Mouse (Mus musculus): ENCODE measurements around the gene Rbm8a. TPM values are rescaled to one million over a fixed set of nuclear protein-coding genes. Genes with fewer than 3 reads are reported as not detected.

Gene Rbm8a
- polyA plus RNA-seq, 1 experiment from 2014 or later: 113 TPM

DNA sequence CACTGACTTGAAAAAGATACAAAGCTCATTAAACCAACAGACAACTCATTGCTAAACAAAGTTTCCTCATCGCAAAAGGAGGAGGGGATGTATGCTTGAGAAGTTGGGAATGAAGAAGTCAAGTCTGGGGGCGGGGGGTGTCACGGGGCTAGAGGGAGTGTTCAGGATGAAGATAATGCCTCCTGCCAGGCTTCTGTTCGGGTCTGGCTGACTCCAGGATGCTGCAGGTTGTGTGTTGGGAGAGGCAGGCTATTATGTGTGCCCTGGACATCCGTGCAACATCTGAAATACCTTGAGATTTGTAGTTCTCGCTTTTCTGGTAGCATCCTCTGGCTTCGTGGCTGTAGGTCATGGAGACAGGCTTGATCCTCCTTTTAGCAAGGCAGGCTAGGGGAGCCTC, 48.7 kb downstream of the Rbm8a start:
- Histone ChIP-seq H3K4me2 (replicated peaks) (no peak overlapping the region), H3K36me3 (no peaks in the 10 kb centered on the region), H3K9me3 (no peaks in the 10 kb centered on the region), H3K27me3 (replicated peaks) (0 out of 2 replicates have a peak, but pooled peaks cover 2% of the 10 kb centered on the region), H3K9ac (no peak overlapping the region), H3K27ac (no peak overlapping the region), H3K4me1 (replicated peaks) (0 out of 2 replicates have a peak, but pooled peaks cover 7% of the 10 kb centered on the region), H3K4me3 (replicated peaks) (no peak overlapping the region)
- WGBS: 68% methylated on average over 7 of the region's 7 CpGs
- no peak for ATAC-seq

DNA sequence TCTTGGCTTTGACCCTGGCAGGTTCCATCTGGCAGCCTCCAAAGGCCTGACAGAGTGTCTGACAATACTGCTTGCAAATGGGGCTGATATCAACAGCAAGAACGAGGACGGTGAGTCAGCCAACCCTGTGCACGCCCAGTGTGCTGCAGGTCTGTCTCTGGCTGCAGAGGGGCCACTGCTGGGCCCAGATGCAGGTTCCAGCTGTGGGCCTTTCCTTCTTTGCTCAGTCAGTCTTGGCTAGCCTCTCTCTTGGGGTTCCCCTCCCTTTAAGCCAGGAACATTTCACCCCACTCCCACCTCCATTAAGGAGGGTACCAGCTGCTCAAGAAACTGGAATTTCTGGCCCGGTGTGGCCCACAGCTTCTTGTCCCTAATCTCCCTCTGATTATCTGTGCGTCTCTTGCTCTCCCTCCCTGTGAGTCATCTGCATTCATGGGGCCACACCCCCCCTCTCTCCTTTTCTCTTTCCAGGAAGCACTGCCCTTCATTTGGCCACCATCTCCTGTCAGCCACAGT, 49.5 kb downstream of the Rbm8a start:
- H3K9ac ChIP-seq: no peak overlapping the region
- 0 out of 2 replicates have a peak overlapping the region, but pooled peaks have one; percentile 38 for H3K27ac ChIP-seq
- no peak overlapping the region; the same call in 1 of the 2 replicates for H3K4me2 ChIP-seq (replicated peaks)
- no peak overlapping the region for H3K4me3 ChIP-seq (replicated peaks)
- peaks cover 2% of the 10 kb centered on the region; the same call in 1 of the 2 replicates for H3K27me3 ChIP-seq (replicated peaks)
- WGBS: 25% methylated on average over 5 of the region's 5 CpGs
- 0 out of 2 replicates have a peak, but pooled peaks cover 7% of the 10 kb centered on the region for H3K4me1 ChIP-seq (replicated peaks)
- H3K36me3 ChIP-seq: no peaks in the 10 kb centered on the region
- peak; percentile 81 for ATAC-seq
- H3K9me3 ChIP-seq: no peaks in the 10 kb centered on the region

DNA sequence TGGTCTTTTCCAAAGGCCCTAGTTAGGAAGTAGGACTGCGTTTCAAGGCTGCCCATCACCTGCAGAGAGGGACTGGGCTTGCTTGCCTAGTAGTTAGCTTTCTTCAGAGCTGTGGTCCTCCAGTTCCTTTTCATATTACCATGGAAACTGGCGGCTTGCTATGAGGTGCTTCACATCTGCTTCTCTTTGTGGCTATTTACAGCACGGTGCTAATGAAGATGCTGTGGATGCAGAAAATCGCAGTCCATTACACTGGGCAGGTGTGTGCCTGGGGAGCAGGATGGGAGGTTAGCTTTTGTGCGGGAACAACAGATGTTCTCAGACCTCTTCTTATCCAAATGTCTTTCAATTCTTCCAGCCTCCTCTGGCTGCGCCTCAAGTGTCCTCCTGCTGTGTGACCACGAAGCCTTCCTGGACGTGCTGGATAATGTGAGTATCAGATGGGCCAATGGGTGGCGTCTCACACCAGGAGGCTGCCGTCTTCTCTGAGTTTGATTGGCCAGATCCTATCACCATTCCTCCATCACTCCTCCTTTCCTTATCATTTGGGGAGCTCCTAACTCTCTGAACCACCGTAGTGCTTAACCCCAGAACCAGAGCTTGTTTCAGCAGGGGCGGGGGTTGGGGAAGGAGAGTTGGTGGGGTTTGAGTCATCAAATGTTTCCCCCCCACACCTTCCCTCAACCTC, 50.7 kb downstream of the Rbm8a start:
- Histone ChIP-seq H3K27me3 (replicated peaks) (peaks cover 10% of the 10 kb centered on the region), H3K9ac (no peak overlapping the region), H3K36me3 (no peaks in the 10 kb centered on the region), H3K9me3 (no peaks in the 10 kb centered on the region), H3K4me1 (replicated peaks) (0 out of 2 replicates have a peak, but pooled peaks cover 4% of the 10 kb centered on the region), H3K27ac (no peak overlapping the region), H3K4me3 (replicated peaks) (no peak overlapping the region), H3K4me2 (replicated peaks) (no peak overlapping the region)
- WGBS: 33% methylated on average over 12 of the region's 12 CpGs
- no peak for ATAC-seq

Other genes with a start within 250 kb of the Rbm8a start
- gene BC107364, start 177.6 kb upstream of the Rbm8a start, polyA plus RNA-seq (2015; fragmentation: Nextera tagmentation; extraction: Ambion mirVana): 0.14 and 0.20 TPM in 2 replicates
- 0.29 and 0.37 TPM in 2 replicates for gene Hfe2, start 104.8 kb upstream of the Rbm8a start, polyA plus RNA-seq (2015; fragmentation: Nextera tagmentation; extraction: Ambion mirVana)
- 136 and 146 TPM in 2 replicates for gene Txnip, start 72.0 kb upstream of the Rbm8a start, polyA plus RNA-seq (2015; fragmentation: Nextera tagmentation; extraction: Ambion mirVana)
- 0.67 and 1.5 TPM in 2 replicates for gene Gm16253, start 52.9 kb upstream of the Rbm8a start, polyA plus RNA-seq (2015; fragmentation: Nextera tagmentation; extraction: Ambion mirVana)
- 26.5 and 31.3 TPM in 2 replicates for gene Polr3gl, start 35.8 kb upstream of the Rbm8a start, polyA plus RNA-seq (2015; fragmentation: Nextera tagmentation; extraction: Ambion mirVana)
- 1.9 and 2.3 TPM in 2 replicates for gene Ankrd34a, start 33.3 kb upstream of the Rbm8a start, polyA plus RNA-seq (2015; fragmentation: Nextera tagmentation; extraction: Ambion mirVana)
- gene Lix1l, start 28.8 kb upstream of the Rbm8a start, polyA plus RNA-seq (2015; fragmentation: Nextera tagmentation; extraction: Ambion mirVana): 4.8 and 5.7 TPM in 2 replicates
- gene Pex11b, start 5.4 kb downstream of the Rbm8a start, polyA plus RNA-seq (2015; fragmentation: Nextera tagmentation; extraction: Ambion mirVana): 42.2 TPM in 2 replicates
- gene Gm42957, start 5.5 kb downstream of the Rbm8a start, polyA plus RNA-seq (2015; fragmentation: Nextera tagmentation; extraction: Ambion mirVana): 0.08 TPM in 1 of 2 replicates, not detected in the other
- 0.43 and 0.49 TPM in 2 replicates for gene Itga10, start 15.7 kb downstream of the Rbm8a start, polyA plus RNA-seq (2015; fragmentation: Nextera tagmentation; extraction: Ambion mirVana)
- 0.48 and 0.49 TPM in 2 replicates for gene Ankrd35, start 40.2 kb downstream of the Rbm8a start, polyA plus RNA-seq (2015; fragmentation: Nextera tagmentation; extraction: Ambion mirVana)
- 37.1 and 37.2 TPM in 2 replicates for gene Pias3, start 66.5 kb downstream of the Rbm8a start, polyA plus RNA-seq (2015; fragmentation: Nextera tagmentation; extraction: Ambion mirVana)
- 5.7 and 5.9 TPM in 2 replicates for gene Nudt17, start 78.6 kb downstream of the Rbm8a start, polyA plus RNA-seq (2015; fragmentation: Nextera tagmentation; extraction: Ambion mirVana)
- 36.5 and 39.3 TPM in 2 replicates for gene Polr3c, start 97.7 kb downstream of the Rbm8a start, polyA plus RNA-seq (2015; fragmentation: Nextera tagmentation; extraction: Ambion mirVana)
- 41.6 and 46.1 TPM in 2 replicates for gene Rnf115, start 97.7 kb downstream of the Rbm8a start, polyA plus RNA-seq (2015; fragmentation: Nextera tagmentation; extraction: Ambion mirVana)
- 16.0 and 19.9 TPM in 2 replicates for gene Pdzk1, start 199.4 kb downstream of the Rbm8a start, polyA plus RNA-seq (2015; fragmentation: Nextera tagmentation; extraction: Ambion mirVana)
- 1.1 and 1.4 TPM in 2 replicates for gene Cd160, start 199.4 kb downstream of the Rbm8a start, polyA plus RNA-seq (2015; fragmentation: Nextera tagmentation; extraction: Ambion mirVana)